Mouse (Mus musculus): ENCODE data around the gene Edc3.

Edc3 gene

DNA sequence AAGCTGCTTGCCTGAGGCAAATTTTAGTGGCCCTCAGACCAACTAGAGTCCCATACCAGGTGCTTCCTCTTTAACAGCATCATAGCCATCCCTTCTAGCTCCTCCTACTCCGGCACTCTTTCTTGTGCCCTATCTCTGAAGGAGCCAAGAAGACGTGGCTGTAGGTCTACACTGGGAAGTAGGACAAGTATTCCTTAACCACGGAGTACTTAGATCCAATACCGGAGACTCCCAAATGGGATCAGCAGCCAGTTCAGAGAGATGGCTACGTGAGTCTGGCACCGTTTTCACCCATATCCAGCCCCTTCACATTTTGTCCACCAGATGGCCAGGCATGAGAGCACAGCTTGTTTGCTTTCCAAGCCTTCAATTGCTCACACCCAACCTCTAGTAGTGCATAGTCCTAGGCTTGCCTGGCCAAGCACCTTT is 54.2 kb downstream of the Edc3 start:
- DNase-seq (ENCODE audit: low read depth) = peak; percentile 56

DNA sequence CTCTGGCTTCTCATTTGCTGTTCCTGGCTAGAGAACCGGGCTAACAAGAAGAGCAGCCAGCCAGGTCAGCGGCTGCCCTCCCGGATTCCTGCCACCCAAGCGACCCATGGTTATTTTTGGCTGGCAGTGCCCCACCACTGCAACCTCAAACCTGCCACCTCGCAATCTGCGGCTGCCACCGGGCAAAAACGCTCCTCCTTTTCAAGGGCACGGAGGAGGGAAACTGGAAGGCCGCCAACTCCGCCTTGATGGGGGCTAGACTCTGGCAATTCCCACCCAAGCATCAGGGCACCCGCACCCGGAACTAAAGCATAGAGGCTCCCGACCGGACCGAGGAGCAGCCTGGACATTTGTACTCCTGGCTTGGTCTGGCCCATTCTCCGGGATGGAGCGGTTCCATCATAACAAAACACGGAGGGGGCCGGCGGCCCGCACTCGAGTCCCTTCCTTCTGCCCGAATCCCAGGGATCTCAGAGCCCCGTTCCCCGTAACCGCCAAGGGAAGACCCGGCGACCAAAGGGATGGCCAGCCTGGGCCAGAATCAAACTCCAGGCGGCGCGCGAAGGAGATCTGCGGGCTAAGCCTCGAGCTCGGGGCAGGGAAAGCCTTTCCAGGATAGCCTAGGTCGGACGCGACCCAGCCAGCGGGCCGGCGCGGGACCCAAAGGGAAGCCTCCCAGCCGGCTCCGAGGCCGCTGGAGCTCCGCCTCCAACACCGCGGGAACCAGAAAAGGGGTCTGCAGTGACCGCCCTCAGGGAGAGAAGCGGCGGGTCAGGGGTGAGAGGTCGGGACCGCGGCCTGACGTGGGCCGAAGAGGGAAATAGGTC is 56.0 kb downstream of the Edc3 start:
- DNase-seq (ENCODE audit: low read depth) = no peak

DNA sequence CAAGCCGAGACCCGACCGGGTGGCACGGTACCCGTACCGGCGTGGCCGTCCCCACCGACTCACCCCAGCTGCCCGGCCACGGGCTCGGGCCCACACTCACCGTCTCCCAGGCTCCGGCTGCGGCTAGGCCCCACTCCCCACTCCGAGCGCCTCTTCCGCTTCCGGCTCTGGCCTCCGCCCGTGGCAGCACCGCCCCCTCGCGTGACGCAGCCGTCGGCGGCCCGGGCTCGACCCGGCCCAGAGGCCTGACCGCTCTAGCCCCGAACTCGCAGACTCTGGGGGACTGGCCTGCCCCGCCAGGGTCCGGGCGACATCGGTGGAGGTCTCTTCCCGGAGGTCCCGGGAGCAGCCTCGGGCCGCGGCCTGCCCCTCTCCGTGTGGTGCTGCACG is 56.6 kb downstream of the Edc3 start:
- DNase-seq (ENCODE audit: low read depth) = peak; percentile 84

DNA sequence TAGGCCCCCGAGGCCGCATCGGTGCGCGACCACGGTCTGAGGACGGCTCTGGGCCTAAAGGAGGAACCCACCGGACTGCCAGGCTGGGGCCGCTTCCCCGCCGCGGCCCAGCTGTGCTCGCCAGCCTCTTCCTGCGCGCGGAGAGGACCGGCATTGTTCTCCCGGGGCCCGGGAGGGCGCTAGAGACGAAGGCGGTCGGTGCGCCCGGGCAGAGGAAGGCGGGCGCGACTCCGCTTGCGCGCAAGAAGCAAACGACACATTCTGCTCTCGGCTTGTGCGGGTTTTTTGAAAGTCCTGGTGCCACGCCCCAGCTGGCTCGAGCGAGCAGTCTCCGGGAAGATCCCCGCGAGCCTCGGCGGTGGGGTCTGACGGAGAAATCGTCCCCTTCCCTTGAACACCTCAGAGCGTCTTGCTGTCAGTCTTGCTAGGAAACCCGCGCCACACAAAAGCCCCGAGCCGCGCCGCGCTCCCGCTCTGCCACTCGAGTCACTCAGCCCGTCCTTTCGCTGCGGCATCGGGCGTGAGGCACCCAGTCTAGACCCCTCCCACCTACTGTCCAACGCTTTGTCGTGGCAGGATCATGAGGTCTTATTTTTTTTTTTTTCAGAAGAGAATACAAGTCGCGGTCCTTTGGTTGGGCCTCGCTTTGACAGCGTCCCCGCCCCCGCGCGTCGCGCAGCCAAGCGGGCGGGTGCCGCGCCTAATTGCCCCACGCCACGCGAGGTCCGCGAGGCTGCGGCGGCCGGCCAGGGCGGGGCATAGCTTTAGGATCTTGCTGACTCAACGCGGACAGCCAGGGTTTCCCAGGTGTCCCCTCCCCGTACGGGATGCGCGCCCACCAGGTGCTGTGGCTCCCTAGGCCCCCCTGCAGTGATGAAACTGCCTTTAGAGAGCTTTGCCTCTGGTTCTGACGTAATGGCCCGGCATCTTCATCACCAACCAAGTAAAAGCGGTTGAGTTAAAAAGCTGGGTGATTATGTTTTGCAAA is 57.3 kb downstream of the Edc3 start, which contains the start of gene Clk3:
TSS of gene Clk3 (minus strand) at position 497 of the 988 bp plus-strand sequence.
- peak; percentile 47 for DNase-seq (ENCODE audit: low read depth)

DNA sequence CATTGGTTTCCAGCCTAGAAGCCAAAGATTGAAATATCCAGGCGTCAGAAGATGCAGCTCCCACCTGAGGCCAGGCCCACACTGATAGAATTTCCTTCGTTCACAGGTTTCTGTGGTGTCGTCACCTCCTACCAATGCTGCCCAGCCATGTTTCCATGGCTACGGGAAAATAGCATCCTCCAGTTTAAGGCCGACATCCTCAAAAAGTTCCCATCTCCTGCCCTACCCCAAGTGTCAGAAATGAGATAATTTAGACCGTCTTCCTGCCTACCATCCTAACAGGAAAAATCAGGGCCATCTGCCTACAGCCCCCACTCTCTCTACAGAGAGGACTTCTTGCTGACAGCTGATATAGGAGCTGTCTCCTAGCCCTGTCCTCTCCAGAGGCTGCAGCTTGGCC is 58.1 kb downstream of the Edc3 start:
- no peak for DNase-seq (ENCODE audit: low read depth)

DNA sequence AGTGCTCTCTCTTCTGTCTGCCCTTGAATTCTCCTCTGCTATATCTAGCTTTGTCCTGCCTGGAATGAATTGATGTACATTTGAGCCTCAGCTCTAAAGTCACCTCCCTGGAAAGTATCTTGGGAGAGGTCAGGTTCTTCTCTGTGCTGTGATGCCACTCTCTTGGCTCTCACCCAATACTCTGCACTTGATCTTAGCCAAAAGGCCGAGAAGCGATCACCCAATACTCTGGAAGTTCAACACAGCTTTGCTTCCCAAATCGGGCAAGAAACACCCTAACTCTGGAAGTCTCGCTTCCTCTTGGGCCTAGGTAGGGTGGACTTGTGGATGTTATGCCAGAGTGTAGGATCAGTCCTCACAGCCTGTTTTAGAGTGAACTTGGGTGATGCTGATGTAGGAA is 58.9 kb downstream of the Edc3 start:
- no peak for DNase-seq (ENCODE audit: low read depth)

DNA sequence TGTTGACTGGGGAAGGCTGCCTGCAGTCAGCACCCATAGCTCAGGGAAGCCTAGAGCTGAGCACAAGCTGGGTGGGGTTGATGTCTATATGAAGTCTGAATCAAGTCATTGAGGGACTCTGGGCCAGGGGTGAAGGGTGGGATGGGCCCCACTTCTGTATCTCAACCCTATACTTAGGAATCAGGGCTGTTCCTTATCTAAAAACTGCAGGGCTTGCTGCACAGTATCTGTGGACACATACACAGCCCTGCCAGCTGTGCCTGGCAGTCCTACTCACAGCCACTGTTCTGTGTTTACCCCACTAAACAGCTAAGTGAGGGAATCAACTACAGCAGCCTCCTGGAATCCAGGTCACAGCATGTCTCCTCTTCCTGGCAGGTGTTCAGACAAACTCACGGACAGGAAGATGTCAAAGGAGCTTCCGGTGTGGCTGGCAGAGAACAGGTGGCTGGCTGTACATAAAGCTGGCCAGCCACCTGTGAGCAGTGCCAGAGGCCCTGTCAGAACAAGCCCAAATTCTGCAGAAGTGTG is 61.3 kb downstream of the Edc3 start:
- DNase-seq (ENCODE audit: low read depth) = no peak

DNA sequence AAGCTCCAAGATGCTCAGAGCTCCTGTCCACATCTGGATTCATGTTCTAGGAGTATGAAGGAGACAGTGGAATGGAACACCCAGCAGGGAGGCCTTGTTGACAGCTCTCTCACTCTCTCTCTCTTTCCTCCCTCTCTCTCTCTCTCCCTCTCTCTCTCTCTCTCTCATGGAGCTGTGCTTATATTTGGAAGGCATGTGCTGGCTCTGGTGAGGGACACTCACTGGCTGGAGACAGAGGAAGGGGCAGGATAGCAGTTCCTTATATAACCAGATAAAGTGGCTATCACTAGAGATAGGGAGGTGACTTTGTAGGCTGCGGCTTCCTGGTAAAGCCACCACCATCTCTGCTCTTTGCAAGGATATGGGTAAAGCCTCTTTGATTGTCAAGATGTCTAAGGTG is 61.9 kb downstream of the Edc3 start:
- DNase-seq (ENCODE audit: low read depth) = no peak

DNA sequence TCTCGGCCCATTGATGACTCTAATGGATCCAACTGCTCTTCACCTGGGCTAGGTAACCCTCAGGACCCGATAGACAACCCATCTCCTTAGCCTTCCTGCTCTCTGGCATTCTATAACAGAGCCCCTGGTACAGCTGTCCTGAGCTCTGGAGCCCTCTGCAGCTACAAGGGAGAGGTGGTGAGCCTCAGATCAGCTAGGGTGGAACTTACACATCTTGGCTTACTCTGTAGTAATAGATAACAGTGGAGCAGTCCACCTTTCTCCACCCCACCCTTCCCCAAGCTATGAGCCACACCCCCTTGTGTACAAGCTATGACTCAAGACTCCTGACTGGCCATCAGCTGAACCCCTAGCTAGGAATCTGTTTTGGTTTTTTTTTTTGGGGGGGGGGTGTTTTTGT is 62.5 kb downstream of the Edc3 start:
- no peak for DNase-seq (ENCODE audit: low read depth)

DNA sequence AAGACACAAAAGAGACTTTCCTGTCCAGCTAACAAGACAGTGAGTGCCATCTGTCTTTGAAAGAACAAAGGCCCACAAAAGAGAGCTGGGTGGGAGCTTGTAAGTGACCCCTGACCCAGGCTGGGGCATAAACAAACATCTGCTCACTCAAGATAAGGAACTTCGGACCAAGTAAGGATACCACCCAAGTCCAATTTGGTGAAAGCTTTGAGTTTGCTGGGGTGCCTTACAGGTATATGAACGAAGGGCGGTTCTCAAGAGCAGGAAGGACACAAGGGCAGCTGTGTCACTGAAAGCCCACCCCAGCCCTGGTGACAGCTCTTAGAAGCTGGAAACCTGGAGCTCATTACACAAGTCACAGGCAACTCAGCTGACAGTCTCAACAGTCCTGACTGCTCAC is 65.4 kb downstream of the Edc3 start:
- no peak for DNase-seq (ENCODE audit: low read depth)

DNA sequence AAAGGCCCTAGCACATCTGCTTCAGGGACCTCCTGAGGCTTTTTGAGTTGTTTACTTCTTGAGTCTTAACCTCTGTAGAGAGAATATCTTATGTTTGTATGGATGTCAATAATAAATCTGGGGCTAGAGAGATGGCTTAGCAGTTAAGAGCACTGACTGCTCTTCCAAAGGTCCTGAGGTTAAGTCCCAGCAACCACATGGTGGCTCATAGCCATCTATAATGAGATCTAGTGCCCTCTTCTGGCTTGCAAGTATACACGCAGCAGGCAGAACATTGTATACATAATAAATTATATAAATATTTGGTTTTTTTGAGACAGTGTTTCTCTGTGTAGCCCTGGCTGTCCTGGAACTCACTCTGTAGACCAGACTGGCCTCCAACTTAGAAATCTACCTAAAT is 65.8 kb downstream of the Edc3 start:
- no peak for DNase-seq (ENCODE audit: low read depth)

DNA sequence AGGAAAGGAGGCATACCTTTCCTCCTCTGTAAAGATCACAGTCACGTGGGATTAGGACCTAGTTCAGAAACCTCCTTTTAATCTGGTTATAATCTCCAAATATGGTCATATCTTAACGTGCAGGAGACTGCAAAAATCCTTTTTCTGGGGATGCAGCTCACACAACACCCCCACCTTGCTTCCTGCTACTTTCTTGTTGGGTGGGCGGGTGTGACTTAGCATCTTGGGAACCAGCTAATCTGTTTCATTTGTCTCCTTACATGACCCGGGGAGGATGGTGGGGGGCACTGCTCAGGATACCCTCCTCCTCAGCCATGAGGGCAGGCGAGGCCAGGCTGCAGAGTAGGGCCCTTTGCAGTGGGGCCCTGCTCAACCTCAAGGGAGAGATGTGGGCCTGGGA is 66.7 kb downstream of the Edc3 start:
- no peak for DNase-seq (ENCODE audit: low read depth)

DNA sequence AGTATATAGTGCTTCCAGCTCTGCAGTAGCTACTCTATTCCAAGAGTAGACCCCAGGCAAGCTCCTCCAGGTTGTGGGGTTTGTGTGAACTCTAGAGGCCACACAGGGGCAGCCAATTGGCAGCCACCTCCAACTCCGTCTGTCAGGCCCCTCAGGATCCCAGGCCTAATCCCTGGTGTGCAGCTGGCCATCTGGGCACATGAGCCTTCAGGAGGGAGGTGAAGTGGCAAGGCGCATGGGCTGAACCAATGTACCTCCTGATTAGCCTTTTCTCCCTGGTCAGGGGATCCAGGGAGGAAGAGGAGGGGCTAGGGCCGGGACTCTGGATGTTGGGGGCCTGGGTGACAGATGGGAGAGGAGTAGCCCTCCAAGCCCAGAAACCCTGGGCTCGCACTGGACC is 67.4 kb downstream of the Edc3 start:
- DNase-seq (ENCODE audit: low read depth) = no peak

DNA sequence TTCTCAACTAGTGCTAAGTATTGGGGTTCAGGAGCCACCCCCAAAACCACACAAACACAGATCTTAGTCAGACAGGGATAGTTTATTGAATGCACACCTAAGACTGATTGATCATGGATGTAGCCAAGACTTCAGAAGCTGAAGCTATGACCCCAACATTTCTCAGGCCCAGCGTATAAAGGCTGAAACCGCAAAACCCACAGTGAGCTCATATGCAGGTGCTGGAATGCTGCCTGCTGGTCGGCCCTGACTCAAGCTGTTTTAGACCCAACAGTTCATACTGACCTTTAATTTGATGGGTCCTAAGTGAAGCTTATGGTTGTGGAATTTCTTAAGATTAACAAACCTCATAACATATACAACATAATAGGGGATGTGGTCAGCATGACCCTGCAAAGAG is 74.3 kb downstream of the Edc3 start:
- DNase-seq (ENCODE audit: low read depth) = no peak

DNA sequence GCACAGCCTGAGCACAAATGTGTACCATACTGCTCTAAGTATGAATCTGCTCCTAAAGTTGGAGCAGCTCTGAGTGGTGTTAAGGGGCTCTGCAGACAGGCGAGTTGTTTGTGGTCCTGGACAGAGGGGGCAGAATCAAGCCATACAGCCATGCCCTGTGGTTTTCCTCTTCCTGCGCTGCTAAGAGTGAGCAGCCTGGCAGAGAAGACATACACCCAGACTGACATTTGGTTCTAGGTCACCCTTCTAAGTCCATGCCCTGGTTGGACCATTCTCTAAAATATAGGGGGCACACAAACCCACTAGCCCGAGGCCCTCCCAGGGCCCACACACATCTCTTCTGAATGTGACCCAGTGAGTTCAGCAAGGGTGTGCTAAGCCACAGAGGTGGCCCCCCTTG is 81.4 kb downstream of the Edc3 start:
- DNase-seq (ENCODE audit: low read depth) = no peak

DNA sequence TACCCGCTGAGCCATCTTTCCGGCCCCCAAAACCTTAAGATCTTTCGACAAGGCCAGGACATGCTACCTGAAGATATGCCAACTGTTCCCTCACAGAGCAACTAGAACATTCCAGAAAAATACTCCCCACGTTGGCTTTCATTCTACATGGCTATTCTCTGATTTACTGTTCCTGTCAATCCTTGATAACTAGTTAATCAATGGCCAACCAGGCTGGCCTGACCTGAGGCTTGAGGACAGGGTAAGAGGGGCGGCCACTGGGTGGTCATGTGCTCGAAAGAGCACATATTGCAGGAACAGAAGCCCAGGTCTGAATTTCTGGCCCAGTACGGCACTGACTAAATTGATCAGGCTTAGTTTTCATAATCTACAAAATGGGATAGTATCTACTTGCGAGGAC is 89.1 kb downstream of the Edc3 start:
- DNase-seq (ENCODE audit: low read depth) = no peak

DNA sequence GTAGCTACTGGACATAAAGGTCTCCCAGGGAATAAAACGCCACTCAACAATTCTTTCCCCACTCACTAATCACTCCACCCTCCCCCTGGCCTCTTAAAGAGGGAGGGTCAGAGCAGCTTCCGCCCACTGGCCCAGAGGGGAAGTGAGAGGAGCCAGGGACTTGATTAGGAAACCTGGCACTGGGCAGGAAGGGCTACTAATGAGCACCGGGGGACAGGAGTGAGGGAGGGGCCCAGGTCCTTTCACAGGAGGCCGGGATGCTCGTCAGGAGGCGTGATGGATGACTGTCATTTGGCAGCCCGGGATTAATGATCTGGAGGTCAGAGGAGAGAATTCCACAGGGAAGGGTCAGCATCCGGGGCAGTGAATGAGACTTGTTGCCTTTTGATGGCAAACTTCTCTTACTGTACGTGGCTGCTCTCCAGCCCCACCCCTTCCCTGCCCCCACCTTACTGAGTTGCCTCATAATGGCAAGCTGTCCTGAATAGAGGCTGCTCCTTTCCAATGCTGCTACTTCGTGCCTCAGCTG is 90.4 kb downstream of the Edc3 start:
- no peak for DNase-seq (ENCODE audit: low read depth)

DNA sequence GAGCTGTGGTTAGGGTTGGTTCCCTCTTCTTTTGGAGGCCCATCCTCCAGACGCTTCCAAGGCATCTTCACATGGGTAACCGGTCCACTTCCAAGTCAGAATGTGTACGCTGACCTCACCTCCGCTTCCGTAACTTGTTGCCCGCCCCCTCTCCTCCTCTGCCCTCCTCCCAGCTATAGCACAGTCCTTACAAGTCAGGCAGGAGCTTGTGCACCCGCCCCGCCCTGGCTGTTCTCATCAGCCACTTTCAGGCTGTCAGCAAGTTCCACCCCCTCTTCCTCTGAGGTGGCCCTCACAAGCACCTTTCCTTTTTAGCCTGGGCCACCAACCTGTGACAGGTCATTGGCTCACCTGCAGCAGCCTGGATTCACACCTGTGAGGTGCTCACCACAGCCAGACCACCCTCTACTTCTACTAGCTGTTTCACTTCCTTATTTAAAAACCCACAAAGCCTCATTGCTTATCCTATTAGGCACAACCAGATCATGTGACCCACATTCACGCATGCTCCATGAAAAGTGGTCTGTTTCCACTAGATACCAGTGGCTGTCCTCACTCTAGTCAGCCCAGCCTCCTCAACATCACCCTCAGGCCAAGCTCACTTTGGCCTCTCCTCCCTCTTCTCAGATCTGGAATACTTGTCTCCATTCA is 92.1 kb downstream of the Edc3 start:
- DNase-seq (ENCODE audit: low read depth) = no peak
